Mouse (Mus musculus): ENCODE measurements around the gene Npr2.
A peak's percentile ranks its signal among the peaks of the same experiment; 100 is the strongest.

DNA sequence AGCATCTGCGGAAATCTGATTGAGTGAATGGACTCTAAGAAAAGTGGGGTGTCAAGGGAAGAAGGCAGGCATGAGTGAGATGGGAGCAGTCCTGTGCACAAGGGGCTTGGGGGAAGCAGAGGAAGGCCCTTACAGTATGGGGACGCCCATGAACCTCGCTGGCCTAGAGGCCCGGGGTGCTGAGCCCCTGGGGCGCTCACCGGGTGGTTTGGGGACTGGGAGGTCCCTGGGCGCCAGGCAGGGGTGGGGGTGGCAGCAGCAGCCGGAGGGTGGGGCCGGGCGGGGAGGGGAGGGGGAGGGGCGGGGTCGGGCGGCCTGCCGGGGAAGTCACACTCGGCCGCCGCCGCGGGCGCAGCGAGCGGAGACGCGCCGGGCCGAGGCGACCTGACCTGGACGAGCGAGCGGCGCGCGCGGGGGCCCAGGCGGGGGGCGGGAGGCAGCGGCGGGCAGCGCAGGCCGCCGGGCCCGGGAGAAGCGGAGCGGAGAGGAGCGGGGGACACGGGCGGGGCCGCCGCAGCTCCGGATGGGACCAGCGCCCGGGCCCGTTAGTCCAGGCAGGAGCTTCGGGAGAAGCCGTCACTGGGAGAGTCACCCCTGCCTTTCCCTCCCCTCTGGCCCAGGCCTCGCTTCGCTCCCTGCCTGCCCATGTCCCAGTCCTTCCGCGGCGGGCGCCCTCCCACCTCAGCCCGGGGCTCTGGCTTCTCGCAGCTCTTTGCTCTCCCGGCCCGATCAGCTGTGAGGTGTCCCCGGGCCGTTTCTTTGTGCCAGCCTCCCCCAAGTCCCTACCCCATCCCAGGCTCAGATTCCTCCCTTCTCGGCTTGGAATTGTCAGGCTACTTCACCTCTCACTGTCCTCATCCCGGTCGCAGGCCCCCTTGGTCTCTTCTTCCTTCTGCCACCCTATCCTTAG lies at the start of gene Npr2:
- TF ChIP-seq CTCF (IDR thresholded peaks at IDR 0.05; ENCODE audit: borderline replicate concordance, extremely low read depth, insufficient read depth, insufficient read length) (no peak), POLR2A (IDR thresholded peaks at IDR 0.05; ENCODE audit: borderline replicate concordance, extremely low read depth, insufficient read depth, insufficient read length, poor library complexity, severe bottlenecking) (peak; percentile 63; the same call in 1 of the 2 replicates)
